Mouse (Mus musculus) CH12.LX (cell line): ENCODE results near the gene Add2. TPM values are rescaled to one million over a fixed set of nuclear protein-coding genes. Genes with fewer than 3 reads are reported as not detected.

Source experiments
- DNase-seq: peaks from one replicate; pipeline ENCODE4 v3.0.0-alpha.2; 2013; ENCODE audit errors: extremely low read depth
- H3K27ac ChIP-seq: 2 replicates; pipeline ENCODE4 v1.5.1; 2012; ENCODE audit warnings: low read depth, mild to moderate bottlenecking, control low read depth, moderate library complexity; ENCODE audit not compliant: insufficient read depth
- H3K27me3 ChIP-seq: replicated peaks from 2 replicates; pipeline ENCODE3; 2012; ENCODE audit warnings: inconsistent platforms
- H3K36me3 ChIP-seq, 2 experiments: replicated peaks in 1 of 2; 2 replicates each; pipeline versions ENCODE3 to v1.6.1; 2012; ENCODE audit warnings: inconsistent platforms in 1 of 2, low read length in 1 of 2, mild to moderate bottlenecking in 1 of 2, mixed read lengths in 1 of 2, moderate library complexity in 1 of 2; ENCODE audit not compliant: control insufficient read depth in 1 of 2, insufficient read depth in 1 of 2
- H3K4me1 ChIP-seq, 2 experiments: 2 replicates each; pipeline ENCODE4 v1.6.1; 2012; ENCODE audit warnings: inconsistent platforms in 1 of 2, moderate library complexity in 1 of 2; ENCODE audit not compliant: insufficient read depth in 2 of 2, control insufficient read depth in 1 of 2
- H3K4me2 ChIP-seq: 2 replicates; pipeline ENCODE4 v1.6.1; 2012; ENCODE audit warnings: low read depth, mild to moderate bottlenecking, control low read depth; ENCODE audit not compliant: poor library complexity, insufficient read depth, severe bottlenecking
- H3K4me3 ChIP-seq, 3 experiments: fragments of 150-350 bp in 1 of 3; sonication (generic) in 1 of 3; replicated peaks in 1 of 3; 2 replicates each; pipeline versions ENCODE3 to v1.5.1; 2011 to 2012; ENCODE audit warnings: low read depth in 2 of 3, low read length in 2 of 3, mild to moderate bottlenecking in 2 of 3, moderate library complexity in 2 of 3, control low read depth in 1 of 3, improper control_type of control experiment in 1 of 3, inconsistent platforms in 1 of 3, mixed read lengths in 1 of 3; ENCODE audit not compliant: poor library complexity in 1 of 3
- H3K79me2 ChIP-seq: replicated peaks from 2 replicates; pipeline ENCODE4 v1.6.1; 2012; ENCODE audit warnings: mild to moderate bottlenecking, moderate library complexity; ENCODE audit not compliant: control insufficient read depth, poor library complexity, insufficient read depth, severe bottlenecking; ENCODE audit errors: extremely low read depth
- H3K9ac ChIP-seq: 2 replicates; pipeline ENCODE4 v1.6.1; 2012; ENCODE audit warnings: low read depth, mild to moderate bottlenecking, control low read depth, moderate library complexity; ENCODE audit not compliant: insufficient read depth
- H3K9me3 ChIP-seq: replicated peaks from 2 replicates; pipeline ENCODE3; 2012; ENCODE audit warnings: low read length, inconsistent platforms, mixed read lengths
- CHD2 ChIP-seq: IDR thresholded peaks from 2 replicates; pipeline ENCODE4 v1.6.1; 2011; ENCODE audit warnings: low read length, improper control_type of control experiment
- CTCF ChIP-seq, 2 experiments: IDR thresholded peaks in 1 of 2; conservative IDR thresholded peaks in 1 of 2; 2 replicates each; pipeline ENCODE4 v1.5.1; 2011 to 2012; ENCODE audit warnings: low read depth in 2 of 2, low read length in 2 of 2, improper control_type of control experiment in 1 of 2, inconsistent platforms in 1 of 2, mild to moderate bottlenecking in 1 of 2, moderate library complexity in 1 of 2
- IRF4 ChIP-seq: IDR thresholded peaks from 2 replicates; pipeline ENCODE4 v1.6.1; 2014; ENCODE audit warnings: low read depth, mild to moderate bottlenecking, inconsistent platforms, low read length, improper control_type of control experiment
- JUND ChIP-seq: conservative IDR thresholded peaks from 2 replicates; pipeline ENCODE4 v1.6.1; 2011; ENCODE audit warnings: low read depth, low read length, improper control_type of control experiment
- MAFK ChIP-seq: IDR thresholded peaks from 2 replicates; pipeline ENCODE4 v1.6.1; 2011; ENCODE audit warnings: low read length, improper control_type of control experiment; ENCODE audit not compliant: insufficient replicate concordance
- MAX ChIP-seq: IDR thresholded peaks from 2 replicates; pipeline ENCODE4 v1.6.1; 2011; ENCODE audit warnings: low read length, improper control_type of control experiment
- MEF2A ChIP-seq: IDR thresholded peaks from 2 replicates; pipeline ENCODE4 v1.6.1; 2014; ENCODE audit warnings: low read depth, mild to moderate bottlenecking, inconsistent platforms, low read length, improper control_type of control experiment, borderline replicate concordance
- MXI1 ChIP-seq: IDR thresholded peaks from 2 replicates; pipeline ENCODE4 v1.6.1; 2011; ENCODE audit warnings: mild to moderate bottlenecking, low read depth, low read length, improper control_type of control experiment
- MYC ChIP-seq: IDR thresholded peaks from 2 replicates; pipeline ENCODE4 v1.6.1; 2011; ENCODE audit warnings: low read depth, mild to moderate bottlenecking, improper control_type of control experiment, low read length
- NELFE ChIP-seq: IDR thresholded peaks from 2 replicates; pipeline ENCODE4 v1.6.1; 2011; ENCODE audit warnings: low read depth, low read length, improper control_type of control experiment
- POLR2A ChIP-seq: IDR thresholded peaks from 2 replicates; pipeline ENCODE4 v1.6.1; 2011; ENCODE audit warnings: low read depth, mild to moderate bottlenecking, improper control_type of control experiment, low read length
- RAD21 ChIP-seq: IDR thresholded peaks from 2 replicates; pipeline ENCODE4 v1.6.1; 2011; ENCODE audit warnings: low read depth, mild to moderate bottlenecking, low read length, improper control_type of control experiment, moderate library complexity
- SMC3 ChIP-seq: IDR thresholded peaks from 2 replicates; pipeline ENCODE4 v1.6.1; 2011; ENCODE audit warnings: low read depth, low read length, improper control_type of control experiment
- TCF12 ChIP-seq: IDR thresholded peaks from 2 replicates; pipeline ENCODE4 v1.6.1; 2014; ENCODE audit warnings: low read depth, mild to moderate bottlenecking, inconsistent platforms, low read length, improper control_type of control experiment
- USF2 ChIP-seq: conservative IDR thresholded peaks from 2 replicates; pipeline ENCODE4 v1.6.1; 2011; ENCODE audit warnings: low read depth, low read length, improper control_type of control experiment
- dilution Hi-C: fragments of 300-500 bp; cut with MboI; formaldehyde crosslinking; loops from 2 replicates; pipeline ENCODE4 v1.14.3; 2020; ENCODE audit warnings: low sequenced_read_pairs; ENCODE audit not compliant: extremely low pct_unique_long_range_greater_than_20kb, extremely low pct_ligation_motif_present
- in situ Hi-C: fragments of 300-500 bp; cut with MboI; formaldehyde crosslinking; loops from 3 replicates; pipeline ENCODE4 v1.14.3; 2019; ENCODE audit warnings: low sequenced_read_pairs, low pct_ligation_motif_present, low pct_unique_long_range_greater_than_20kb, mixed read lengths
- polyA plus RNA-seq: library from polyadenylated mRNA; unstranded; fragments of >175 nt; gene quantifications from 2 replicates; pipeline ENCODE4 v1.2.1, GENCODE M21; 2012; ENCODE audit warnings: low read depth; ENCODE audit not compliant: insufficient read length
- total RNA-seq, 2 experiments: library from RNA; depleted of rRNA; stranded (reverse); fragments of 300-350 nt in 1 of 2; fragments of >200 nt in 1 of 2; gene quantifications; 2 replicates each; pipeline ENCODE4 v1.2.3; 2012 to 2014

The Add2 gene
- total and polyA plus RNA-seq, 3 experiments, result 0.11 TPM; not detected in 2

GRCm38 (mm10) chr6:86079323-86079722 is 50.8 kb downstream of the Add2 start:
- Histone ChIP-seq H3K9ac (no peak overlapping the region), H3K4me2 (no peak overlapping the region), H3K79me2 (no peaks in the 10 kb centered on the region), H3K4me3 (no peak overlapping the region), H3K27ac (no peak overlapping the region), H3K27me3 (peaks cover 85% of the 10 kb centered on the region), H3K4me1 (no peaks in the 10 kb centered on the region), H3K36me3 (no peaks in the 10 kb centered on the region), H3K9me3 (no peaks in the 10 kb centered on the region)
- in situ Hi-C loops (no loop called here), dilution Hi-C loops (no loop called here)
- DNase-seq, result no peak
- TF ChIP-seq MAX, result no peak
- TF ChIP-seq NELFE, result no peak
- TF ChIP-seq MEF2A, result no peak
- no peak for TF ChIP-seq JUND
- TF ChIP-seq CTCF (conservative IDR thresholded peaks at IDR 0.05 in 1 of 2, IDR thresholded peaks at IDR 0.05 in 1 of 2; ENCODE audit: low read depth in 2 of 2, low read length in 2 of 2), result no peak
- no peak for TF ChIP-seq TCF12
- TF ChIP-seq IRF4, result no peak
- TF ChIP-seq RAD21, result no peak
- no peak for TF ChIP-seq CHD2
- TF ChIP-seq MYC, result no peak
- TF ChIP-seq USF2, result no peak
- no peak for TF ChIP-seq MAFK
- TF ChIP-seq POLR2A, result no peak

GRCm38 (mm10) chr6:86085518-86085917 is 57.0 kb downstream of the Add2 start:
- Histone ChIP-seq H3K27me3 (peaks cover 60% of the 10 kb centered on the region), H3K4me2 (no peak overlapping the region), H3K4me3 (no peak overlapping the region), H3K9ac (no peak overlapping the region), H3K9me3 (no peaks in the 10 kb centered on the region), H3K27ac (no peak overlapping the region), H3K4me1 (no peaks in the 10 kb centered on the region), H3K79me2 (no peaks in the 10 kb centered on the region), H3K36me3 (no peaks in the 10 kb centered on the region)
- dilution Hi-C loops (no loop called here), in situ Hi-C loops (no loop called here)
- TF ChIP-seq SMC3 (peak; percentile 61), IRF4 (no peak), CTCF (conservative IDR thresholded peaks at IDR 0.05 in 1 of 2, IDR thresholded peaks at IDR 0.05 in 1 of 2; ENCODE audit: low read depth in 2 of 2, low read length in 2 of 2) (peak; percentile 80 to 92), MXI1 (no peak), MAFK (no peak), CHD2 (no peak), RAD21 (peak; percentile 70)
- DNase-seq, result peak; percentile 57
